Comparison of ENCODE assay signal across 9 mouse cellular contexts in the genomic region with DNA sequence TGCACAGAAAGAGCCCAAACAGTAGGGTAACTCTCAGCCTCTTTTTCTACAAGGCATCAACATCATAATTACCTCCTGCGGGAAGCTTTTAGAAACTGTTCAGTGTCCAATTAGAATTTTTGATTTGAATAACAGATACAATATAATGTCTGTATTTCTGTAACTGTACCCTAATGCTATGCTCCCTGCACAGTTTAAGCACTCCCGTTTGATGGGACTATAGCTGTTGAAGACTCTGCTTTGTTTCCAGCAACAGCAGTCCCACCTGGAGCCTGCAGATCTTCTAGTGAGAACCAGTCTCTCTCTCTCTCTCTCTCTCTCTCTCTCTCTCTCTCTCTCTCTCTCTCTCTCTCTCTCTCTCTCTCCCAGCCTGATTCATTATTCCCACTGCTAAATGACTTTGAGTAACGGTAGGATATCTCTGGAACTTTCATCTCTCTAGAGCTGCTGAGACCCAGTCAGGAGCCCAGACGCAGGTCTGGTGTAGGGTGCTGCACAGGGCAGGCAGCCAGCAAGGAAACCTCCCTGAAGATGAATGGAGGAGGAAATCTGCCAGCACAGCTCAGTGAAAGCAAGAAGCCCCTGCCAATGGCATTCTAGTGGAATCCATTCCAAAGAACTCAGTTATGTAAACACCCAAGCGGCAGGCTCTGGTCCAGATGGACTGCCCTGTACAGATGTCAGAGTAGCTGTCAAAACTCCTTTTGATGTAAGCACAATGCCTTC.
DNase-seq lines count a peak whose midpoint lies in the region; ATAC-seq lines count a peak whose summit lies in the region.
"Had no signal": no experiment of that assay in that cellular context is flagged by ENCODE, and none has a peak within 500 bp of the region (broad histone marks: within the 10 kb centered on the region; RNA-seq: fewer than 3 reads in every experiment).

No protein-coding gene starts in this region.

- peaks cover 18% of the 10 kb centered on the region; the same call in 1 of the 2 replicates for H3K4me1 ChIP-seq in kidney, embryonic 15.5 days
- H3K4me1 ChIP-seq in forebrain, embryonic 15.5 days: peaks cover 43% of the 10 kb centered on the region
- H3K4me1 ChIP-seq in lung, embryonic 16.5 days (replicated peaks; ENCODE audit: control insufficient read depth, insufficient read depth, low read length): peaks cover 21% of the 10 kb centered on the region

- DNase-seq in kidney, adult 9 months: peak; percentile 15
- peak; percentile 87 for DNase-seq in NIH3T3 (ENCODE audit: low read depth)
- no peak for DNase-seq in frontal cortex, postnatal 14 days (ENCODE audit: low spot score in 2 of 2)
- no peak for DNase-seq in retina, embryonic 14.5 days (ENCODE audit: low spot score)

- no peaks in the 10 kb centered on the region for H3K9me3 ChIP-seq in kidney, embryonic 15.5 days (replicated peaks)
- H3K9me3 ChIP-seq in forebrain, embryonic 15.5 days: no peaks in the 10 kb centered on the region
- H3K9me3 ChIP-seq in lung, embryonic 16.5 days (ENCODE audit: control insufficient read depth, low read length): no peaks in the 10 kb centered on the region

- no peak for ATAC-seq in kidney, embryonic 15.5 days (replicated peaks; ENCODE audit: low FRiP score)
- ATAC-seq in forebrain, embryonic 15.5 days (replicated peaks): peak; percentile 68
- peak; percentile 91 for ATAC-seq in lung, embryonic 16.5 days (ENCODE audit: low read depth)
- no peak for ATAC-seq in erythroblast, adult 5-6 weeks (replicated peaks; ENCODE audit: low FRiP score, poor library complexity, severe bottlenecking)

- no peak overlapping the region for H3K9ac ChIP-seq in kidney, embryonic 15.5 days
- H3K9ac ChIP-seq in forebrain, embryonic 15.5 days (replicated peaks): no peak overlapping the region
- no peak overlapping the region for H3K9ac ChIP-seq in lung, embryonic 16.5 days (ENCODE audit: low read length)

- H3K27ac ChIP-seq in kidney, embryonic 15.5 days: no peak overlapping the region
- H3K27ac ChIP-seq in forebrain, embryonic 15.5 days (replicated peaks): peak overlapping the region; percentile 61
- peak overlapping the region; percentile 81 for H3K27ac ChIP-seq in lung, embryonic 16.5 days (ENCODE audit: low read length)
- H3K27ac ChIP-seq: heart, adult 2 months had no signal

- H3K4me3 ChIP-seq in kidney, embryonic 15.5 days (replicated peaks): no peak overlapping the region
- no peak overlapping the region for H3K4me3 ChIP-seq in forebrain, embryonic 15.5 days
- H3K4me3 ChIP-seq in lung, embryonic 16.5 days (ENCODE audit: low read length): no peak overlapping the region
- H3K4me3 ChIP-seq: heart, adult 2 months had no signal

- 39% methylated on average over 5 of the region's 5 CpGs for WGBS in kidney, embryonic 15.5 days
- 19% methylated on average over 5 of the region's 5 CpGs for WGBS in forebrain, embryonic 15.5 days
- 23% methylated on average over 5 of the region's 5 CpGs for WGBS in lung, embryonic 16.5 days

- H3K36me3 ChIP-seq in kidney, embryonic 15.5 days: no peaks in the 10 kb centered on the region
- H3K36me3 ChIP-seq in forebrain, embryonic 15.5 days: no peaks in the 10 kb centered on the region
- no peaks in the 10 kb centered on the region for H3K36me3 ChIP-seq in lung, embryonic 16.5 days (ENCODE audit: control insufficient read depth, insufficient read depth, low read length)

- H3K4me2 ChIP-seq in kidney, embryonic 15.5 days: no peak overlapping the region
- H3K4me2 ChIP-seq in forebrain, embryonic 15.5 days (replicated peaks): no peak overlapping the region
- H3K4me2 ChIP-seq in lung, embryonic 16.5 days (ENCODE audit: low read depth, low read length): no peak overlapping the region

- no peaks in the 10 kb centered on the region for H3K27me3 ChIP-seq in kidney, embryonic 15.5 days
- H3K27me3 ChIP-seq in forebrain, embryonic 15.5 days: no peaks in the 10 kb centered on the region
- no peaks in the 10 kb centered on the region for H3K27me3 ChIP-seq in lung, embryonic 16.5 days (ENCODE audit: control insufficient read depth, insufficient read depth, low read depth, low read length)

Comparison
In these comparisons a context has a peak if more than half of its experiments do, and no peak if none do; other contexts are left out.
1. DNase-seq: peak in kidney, adult 9 months (single experiment) and NIH3T3 (single experiment); none in frontal cortex, postnatal 14 days (0 of 2) and retina, embryonic 14.5 days (single experiment).
2. ATAC-seq: peak in forebrain, embryonic 15.5 days (single experiment) and lung, embryonic 16.5 days (single experiment); none in kidney, embryonic 15.5 days (single experiment) and erythroblast, adult 5-6 weeks (single experiment).